Mouse (Mus musculus) lung, adult 2 months (tissue): ENCODE results near the gene Glra1. TPM values are rescaled to one million over a fixed set of nuclear protein-coding genes. Genes with fewer than 3 reads are reported as not detected.
A peak's percentile ranks its signal among the peaks of the same experiment; 100 is the strongest.
"Not testable (repeated sequence)": the region's sequence is repeated elsewhere in the genome, so short reads cannot be mapped to it uniquely, and the experiment has no call there.

Experiments used
- DNase-seq: peaks from one replicate; pipeline ENCODE4 v3.0.0; 2022
- H3K4me1 ChIP-seq: fragments of 200-500 bp; 2 replicates; pipeline ENCODE4 v1.6.1; 2011; ENCODE audit warnings: low read length; ENCODE audit not compliant: control insufficient read depth, insufficient read depth
- H3K4me3 ChIP-seq: fragments of 200-500 bp; replicated peaks from 2 replicates; pipeline ENCODE3; 2011; ENCODE audit warnings: low read depth, mild to moderate bottlenecking, control low read depth, low read length; ENCODE audit errors: extremely low read depth
- CTCF ChIP-seq: fragments of 200-500 bp; IDR thresholded peaks from 2 replicates; pipeline ENCODE4 v1.5.1; 2011; ENCODE audit warnings: mild to moderate bottlenecking, low read length, control low read depth; ENCODE audit not compliant: insufficient read depth
- POLR2A ChIP-seq: fragments of 200-500 bp; IDR thresholded peaks from 2 replicates; pipeline ENCODE4 v1.6.1; 2011; ENCODE audit warnings: low read depth, mild to moderate bottlenecking, control low read depth, low read length, borderline replicate concordance; ENCODE audit errors: extremely low read depth
- WGBS: fragments of 180-500 bp; shearing (Covaris S2); methylation state at CpG from one replicate; pipeline ENCODE4 v1.1.7; 2018; 5-methylcytosine and 5-hydroxymethylcytosine counted together
- polyA plus RNA-seq: library from polyadenylated mRNA; depleted of rRNA; stranded (reverse); fragments of >200 nt; gene quantifications from 2 replicates; pipeline ENCODE4 v1.2.3, GENCODE M21; 2012; rRNA removed

Gene Glra1
- polyA plus RNA-seq: not detected in 2 replicates

DNA sequence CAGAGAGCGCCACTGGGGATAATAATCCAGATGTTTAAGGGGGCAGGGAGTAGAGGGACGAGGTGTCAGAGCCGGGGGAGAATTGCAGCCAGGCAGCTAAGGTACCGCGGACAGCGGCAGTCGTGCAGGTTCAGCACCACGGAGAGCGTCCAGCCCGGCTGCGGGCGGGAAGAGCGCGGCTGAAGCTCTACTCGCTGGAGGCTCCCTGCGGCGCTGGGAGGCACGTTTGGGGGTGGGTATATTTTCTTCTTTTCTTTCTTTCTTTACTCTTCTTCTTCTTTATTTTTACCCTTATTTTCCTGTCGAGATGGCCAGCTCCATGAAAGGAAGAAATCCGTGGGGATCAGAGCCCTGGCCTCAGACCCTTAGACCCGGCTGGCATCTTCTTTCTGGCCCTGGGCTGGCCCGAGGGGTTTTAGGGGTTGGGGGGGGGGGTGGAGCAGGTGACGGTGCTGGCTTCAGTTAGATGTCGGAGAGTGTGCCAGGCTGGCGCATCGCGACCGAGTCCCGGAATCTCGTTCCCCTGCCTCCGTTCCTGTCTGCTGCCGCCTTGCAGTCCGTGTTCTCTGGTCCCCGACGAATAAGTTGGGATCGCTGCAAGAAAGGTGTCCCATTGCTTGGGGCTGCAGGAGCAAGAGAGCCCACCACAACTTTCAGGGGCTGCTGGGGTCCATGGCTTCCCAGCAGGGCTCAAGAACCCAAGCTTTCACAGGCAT lies at the start of gene Glra1:
TSS of gene Glra1 (minus strand) at position 391 of the 716 bp plus-strand sequence.
- Histone ChIP-seq H3K4me1 (no peaks in the 10 kb centered on the region), H3K4me3 (no peak within 1 kb of the TSS)
- 3% methylated on average over 36 of the region's 36 CpGs for WGBS
- TF ChIP-seq POLR2A (no peak), CTCF (no peak)
- DNase-seq: peak; percentile 63

DNA sequence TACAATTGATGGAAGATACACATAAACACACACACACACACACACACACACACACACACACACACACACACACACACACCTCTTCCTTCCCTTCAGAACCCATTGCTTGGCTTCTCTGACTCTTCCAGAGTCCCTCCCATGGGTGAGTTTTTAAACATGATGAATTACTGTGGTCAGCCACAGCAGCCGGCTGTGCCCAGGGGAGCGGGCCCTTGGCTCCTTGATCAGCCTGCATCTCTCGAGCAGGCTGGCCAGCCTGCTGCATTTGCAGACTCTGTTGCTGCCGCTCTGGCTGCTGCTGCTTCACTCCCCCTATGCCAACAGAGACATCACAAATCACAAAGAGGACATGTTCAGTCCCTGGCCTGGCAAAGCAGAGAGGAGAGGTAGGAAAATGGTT lies 29.0 kb upstream of the Glra1 start:
- H3K4me1 ChIP-seq: no peaks in the 10 kb centered on the region
- no peak overlapping the region for H3K4me3 ChIP-seq
- no peak for DNase-seq
- WGBS: 25% methylated on average over 4 of the region's 4 CpGs
- TF ChIP-seq CTCF (no peak), POLR2A (no peak)

DNA sequence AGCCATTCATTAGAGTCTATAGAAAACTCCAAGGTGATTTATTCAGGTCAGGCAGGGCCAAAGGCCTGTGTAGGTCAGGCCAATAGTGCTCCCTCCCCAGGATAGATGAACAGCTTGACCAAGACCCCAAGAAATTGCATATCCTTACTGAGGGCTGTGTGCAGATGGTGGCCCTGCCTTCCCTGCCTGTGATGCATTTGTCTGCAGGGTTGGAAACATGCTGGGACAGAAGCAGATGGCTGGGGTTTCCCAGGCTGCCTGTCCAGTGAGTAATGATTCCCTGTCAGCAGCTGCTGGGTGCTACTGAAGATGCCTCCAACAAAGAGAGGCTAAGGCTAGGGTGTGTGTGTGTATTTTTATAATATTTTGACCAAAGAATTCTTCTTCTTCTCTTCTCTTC lies 25.9 kb upstream of the Glra1 start:
- no peak for TF ChIP-seq POLR2A
- no peak for TF ChIP-seq CTCF
- Histone ChIP-seq H3K4me1 (no peaks in the 10 kb centered on the region), H3K4me3 (no peak overlapping the region)
- no peak for DNase-seq

DNA sequence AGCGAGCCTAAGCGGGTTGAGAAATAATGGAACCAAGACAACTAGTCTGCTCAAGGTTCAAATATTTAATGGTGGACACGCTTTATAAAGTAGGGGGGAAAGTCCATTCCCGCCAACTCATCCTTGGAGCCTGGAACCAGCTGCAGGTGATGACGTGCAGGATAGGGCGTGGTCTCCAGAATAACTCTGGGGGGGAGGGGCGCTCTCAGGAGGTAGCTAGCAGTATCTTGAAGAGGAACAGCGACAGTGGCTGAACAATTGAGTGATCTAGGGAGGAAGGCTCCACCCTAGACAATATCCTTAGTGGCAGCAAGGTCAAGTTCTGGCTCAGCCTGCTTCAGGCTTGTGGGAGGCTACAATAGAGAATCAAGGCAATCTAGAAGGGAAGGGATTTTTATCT lies 6.6 kb upstream of the Glra1 start:
- H3K4me3 ChIP-seq, DNase-seq, H3K4me1 ChIP-seq: not testable (repeated sequence)
- WGBS: 61% methylated on average over 8 of the region's 8 CpGs

DNA sequence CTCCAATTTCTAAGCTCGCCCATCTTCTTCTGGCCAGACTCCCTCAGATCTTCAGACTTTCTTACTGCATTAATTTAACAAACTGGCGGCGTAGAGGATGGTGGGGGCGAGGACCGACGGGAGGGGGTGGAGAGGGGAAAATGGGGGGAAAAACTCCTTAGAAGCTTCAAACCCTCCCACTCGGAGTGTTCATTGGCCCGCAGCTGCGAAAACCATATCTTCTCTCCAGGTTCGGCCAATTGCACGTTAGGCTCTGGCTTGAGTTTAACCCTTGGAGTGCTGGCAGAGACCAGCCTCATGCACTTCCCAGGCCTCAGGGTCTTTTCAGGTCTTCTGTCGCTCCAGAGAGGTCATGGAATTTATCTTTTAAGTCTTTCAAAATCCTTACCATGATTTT lies 524 bp upstream of the Glra1 start:
- no peak for TF ChIP-seq CTCF
- TF ChIP-seq POLR2A: no peak
- H3K4me1 ChIP-seq: no peaks in the 10 kb centered on the region
- DNase-seq: no peak
- WGBS: 5% methylated on average over 12 of the region's 12 CpGs
- no peak overlapping the region for H3K4me3 ChIP-seq

DNA sequence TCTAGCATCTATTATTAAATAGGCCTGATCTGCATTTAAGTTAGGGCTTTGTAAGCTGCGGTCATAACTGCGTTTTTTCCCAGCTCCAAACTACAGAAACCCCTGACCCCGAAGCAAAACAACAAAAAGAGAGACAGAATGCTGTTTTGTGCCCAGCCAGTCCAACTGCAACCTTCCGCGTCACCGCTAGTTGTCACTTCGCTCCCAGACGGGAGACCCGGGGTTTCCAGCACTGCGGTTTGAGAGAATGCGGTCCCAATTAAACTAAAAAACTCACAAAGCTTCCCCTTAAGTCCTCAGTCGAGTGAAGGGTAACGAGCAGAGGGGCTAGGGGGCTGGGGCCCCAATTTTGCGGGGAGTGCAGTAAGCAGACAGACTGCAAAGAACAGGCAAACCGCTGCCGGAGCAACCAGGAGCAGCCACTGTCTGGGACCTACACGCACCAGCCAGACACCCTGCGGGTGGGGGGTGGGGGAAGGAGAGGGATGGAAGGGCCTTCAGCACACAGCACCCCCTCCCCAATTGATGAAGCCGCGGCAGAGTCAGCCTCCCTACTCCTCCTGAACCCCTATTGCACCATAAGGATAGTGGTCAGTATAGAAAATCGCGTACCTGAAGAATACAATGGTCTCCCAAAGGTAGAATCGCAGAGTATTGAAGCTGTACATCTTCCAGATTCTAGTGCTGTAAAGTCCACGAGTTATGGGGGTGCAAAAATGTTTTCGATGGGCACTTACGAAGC lies 761 bp downstream of the Glra1 start:
- H3K4me3 ChIP-seq: no peak overlapping the region
- TF ChIP-seq POLR2A (no peak), CTCF (no peak)
- H3K4me1 ChIP-seq: no peaks in the 10 kb centered on the region
- no peak for DNase-seq
- WGBS: 7% methylated on average over 26 of the region's 26 CpGs

GRCm38 (mm10) chr11:55601447-55602065 lies 6.4 kb downstream of the Glra1 start:
- Histone ChIP-seq H3K4me3 (no peak overlapping the region), H3K4me1 (no peaks in the 10 kb centered on the region)
- WGBS: 15% methylated on average over 11 of the region's 11 CpGs
- TF ChIP-seq POLR2A: no peak
- no peak for TF ChIP-seq CTCF
- no peak for DNase-seq

DNA sequence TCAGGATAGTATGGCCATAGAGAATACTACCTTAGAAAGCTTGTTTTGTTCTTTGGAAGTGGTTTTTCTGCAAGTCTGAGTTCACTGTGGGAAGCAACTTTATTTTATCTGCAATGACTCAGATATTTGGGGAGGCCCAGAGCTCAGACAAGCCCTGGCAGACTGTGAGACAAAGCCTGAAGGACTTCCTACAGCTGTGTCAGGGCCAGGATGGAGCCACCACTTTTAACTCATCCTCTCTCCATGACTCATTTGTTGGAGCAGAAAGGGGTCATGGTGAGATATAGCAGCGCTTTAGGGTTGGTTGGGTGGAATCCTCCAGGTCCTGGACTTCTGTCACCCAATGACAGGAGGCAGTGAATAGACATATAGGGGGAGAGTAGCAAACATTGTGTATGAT lies 12.3 kb downstream of the Glra1 start:
- no peaks in the 10 kb centered on the region for H3K4me1 ChIP-seq
- no peak for DNase-seq
- TF ChIP-seq POLR2A: no peak
- TF ChIP-seq CTCF: no peak
- 78% methylated on average over 1 of the region's 1 CpGs for WGBS
- no peak overlapping the region for H3K4me3 ChIP-seq

GRCm38 (mm10) chr11:55594411-55594810 lies 13.6 kb downstream of the Glra1 start:
- TF ChIP-seq CTCF (no peak), POLR2A (no peak)
- Histone ChIP-seq H3K4me3 (no peak overlapping the region), H3K4me1 (no peaks in the 10 kb centered on the region)
- DNase-seq: no peak
- WGBS: 79% methylated on average over 3 of the region's 3 CpGs

- 46% methylated on average over 2 of the region's 2 CpGs for WGBS
- no peak overlapping the region for H3K4me3 ChIP-seq
- H3K4me1 ChIP-seq: no peaks in the 10 kb centered on the region
- no peak for DNase-seq
- TF ChIP-seq CTCF: no peak
- no peak for TF ChIP-seq POLR2A
Observed at GRCm38 (mm10) chr11:55591194-55591593, 16.8 kb downstream of the Glra1 start.
